23 mouse cellular contexts compared by ENCODE assay signal in the genomic region with DNA sequence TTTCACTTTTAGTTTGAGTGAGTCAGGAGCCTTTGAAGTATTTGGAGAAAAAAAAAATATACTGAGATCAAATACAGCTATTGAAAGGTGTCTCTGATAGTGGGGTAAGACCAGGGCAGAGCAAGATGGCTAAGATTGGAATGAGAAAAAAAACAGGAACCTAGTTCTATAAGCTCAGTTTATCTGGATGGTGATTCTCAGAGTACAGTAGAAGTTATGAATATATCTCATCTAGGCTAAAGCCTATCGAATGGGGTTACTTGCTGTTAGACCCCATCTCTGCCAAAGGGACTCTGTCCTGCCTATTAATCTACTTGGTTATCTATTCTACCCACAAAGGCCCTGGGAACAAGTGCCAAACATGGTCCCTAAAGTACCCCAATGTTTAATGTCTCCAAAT.
DNase-seq lines count a peak whose midpoint lies in the region; ATAC-seq and TF ChIP-seq lines count a peak whose summit lies in the region.
"Had no signal": no experiment of that assay in that cellular context is flagged by ENCODE, and none has a peak within 500 bp of the region (broad histone marks: within the 10 kb centered on the region; RNA-seq: fewer than 3 reads in every experiment).

No protein-coding gene starts in this region.

- no peaks in the 10 kb centered on the region for H3K9me3 ChIP-seq in MEL (replicated peaks; ENCODE audit: insufficient read depth, low read length)
- H3K9me3 ChIP-seq: G1E had no signal

- H3K79me2 ChIP-seq in MEL (ENCODE audit: control insufficient read depth, insufficient read depth, low read length, poor library complexity), result no peaks in the 10 kb centered on the region

- H3K27ac ChIP-seq in MEL (ENCODE audit: control insufficient read depth, low read depth, low read length), result peak overlapping the region; percentile 97

- DNase-seq in 416B (ENCODE audit: low read depth) (peak; percentile 3), MEL (ENCODE audit: low read depth, low spot score) (peak; percentile 75)
- DNase-seq in spleen, adult 12 weeks (ENCODE audit: low spot score), result no peak
- DNase-seq in lung, postnatal 25 days (ENCODE audit: low spot score), result no peak
- no peak for DNase-seq in cerebellum, adult 11-12 months
- DNase-seq: adrenal gland, adult 2 months; adrenal gland, adult 8-10 months; adrenal gland, postnatal 10 days; adrenal gland, postnatal 14 days; adrenal gland, postnatal 25 days; adrenal gland, postnatal 36 days; B cell, adult 2 months; cerebellum, adult 11 months; cerebellum, adult 18-20 months; cerebellum, adult 2 months; cerebellum, adult 8-10 months; cerebellum, adult 9-10 months had no signal

- H3K4me3 ChIP-seq in MEL (ENCODE audit: control insufficient read depth in 1 of 2, insufficient read depth in 1 of 2, low read depth in 2 of 2, low read length in 2 of 2), result peak overlapping the region; percentile 30 to 37; a peak in 3 of 4 replicates

- H3K36me3 ChIP-seq in MEL (ENCODE audit: control insufficient read depth in 1 of 2, insufficient read depth in 2 of 2, low read length in 2 of 2), result peaks cover 0 to 49% of the 10 kb centered on the region in 2 experiments; a peak in 2 of 4 replicates
- H3K36me3 ChIP-seq: G1E had no signal

- TF ChIP-seq CTCF in MEL (IDR thresholded peaks at IDR 0.05 in 2 of 3, conservative IDR thresholded peaks at IDR 0.05 in 1 of 3; ENCODE audit: control insufficient read depth in 1 of 3, insufficient read depth in 1 of 3, low read depth in 2 of 3, low read length in 3 of 3, poor library complexity in 1 of 3, severe bottlenecking in 1 of 3), result no peak

- TF ChIP-seq EP300 in MEL (IDR thresholded peaks at IDR 0.05; ENCODE audit: low read depth in 1 of 2, low read length in 2 of 2), result peak; percentile 80; a peak in 3 of 4 replicates

- no peaks in the 10 kb centered on the region for H3K27me3 ChIP-seq in MEL (ENCODE audit: control insufficient read depth in 1 of 2, insufficient read depth in 2 of 2, low read length in 2 of 2)
- H3K27me3 ChIP-seq: CH12.LX, Patski had no signal

- H3K9ac ChIP-seq in MEL (ENCODE audit: control insufficient read depth, low read depth, low read length, poor library complexity, severe bottlenecking), result peak overlapping the region; percentile 68

- peak in 1 of 2 experiments; percentile 23; a peak in 1 of 4 replicates for TF ChIP-seq POLR2A in MEL (IDR thresholded peaks at IDR 0.05; ENCODE audit: control insufficient read depth in 1 of 2, insufficient read depth in 1 of 2, low read depth in 1 of 2, low read length in 2 of 2, poor library complexity in 1 of 2)

- peaks cover 36 to 45% of the 10 kb centered on the region in 2 experiments for H3K4me1 ChIP-seq in MEL (ENCODE audit: control insufficient read depth in 1 of 2, insufficient read depth in 2 of 2, low read length in 2 of 2)

- 0 out of 2 replicates have a peak, but pooled peaks have one; percentile 21 for ATAC-seq in megakaryocyte-erythroid progenitor cell, adult 5-6 weeks (replicated peaks; ENCODE audit: low FRiP score, low TSS enrichment, poor library complexity, severe bottlenecking)
- ATAC-seq: activated CD4-positive, CD25-positive, alpha-beta regulatory T cell, adult 4 months; CD4-positive, CD25-positive, alpha-beta regulatory T cell, adult 4 months; Patski had no signal

- no peak for TF ChIP-seq RAD21 in MEL (IDR thresholded peaks at IDR 0.05; ENCODE audit: low read depth, low read length)

TF ChIP-seq in MEL, 35 proteins besides CTCF, POLR2A, EP300 and RAD21:
- peak; percentile 82 for TF ChIP-seq GATA1 (IDR thresholded peaks at IDR 0.05; ENCODE audit: low read depth, low read length)
- TF ChIP-seq SIN3A (IDR thresholded peaks at IDR 0.05; ENCODE audit: low read length), result peak; percentile 66
- peak; percentile 57; the same call in 1 of the 2 replicates for TF ChIP-seq TCF12 (IDR thresholded peaks at IDR 0.05; ENCODE audit: low read depth, low read length)
- peak; percentile 78 for TF ChIP-seq ETS1 (IDR thresholded peaks at IDR 0.05; ENCODE audit: low read depth, low read length)
- peak; percentile 94 for TF ChIP-seq ZNF384 (IDR thresholded peaks at IDR 0.05; ENCODE audit: low read depth, low read length)
- TF ChIP-seq ZKSCAN1 (IDR thresholded peaks at IDR 0.05; ENCODE audit: low read depth, low read length), result no peak
- no peak for TF ChIP-seq ZMIZ1 (IDR thresholded peaks at IDR 0.05; ENCODE audit: low read depth, low read length)
- TF ChIP-seq RCOR1 (IDR thresholded peaks at IDR 0.05; ENCODE audit: low read depth, low read length), result peak; percentile 69; the same call in 1 of the 2 replicates
- TF ChIP-seq CHD1 (IDR thresholded peaks at IDR 0.05; ENCODE audit: low read depth, low read length), result peak; percentile 26; the same call in 1 of the 2 replicates
- no peak for TF ChIP-seq NELFE (IDR thresholded peaks at IDR 0.05; ENCODE audit: low read depth, low read length)
- peak; percentile 10; the same call in 1 of the 2 replicates for TF ChIP-seq ELF1 (IDR thresholded peaks at IDR 0.05; ENCODE audit: low read depth, low read length)
- TF ChIP-seq MYB (IDR thresholded peaks at IDR 0.05; ENCODE audit: low read depth, low read length), result no peak

Comparison
In these comparisons a context has a peak if more than half of its experiments do, and no peak if none do; other contexts are left out.
1. DNase-seq: peak in 416B (single experiment) and MEL (single experiment); none in spleen, adult 12 weeks (single experiment), lung, postnatal 25 days (single experiment) and cerebellum, adult 11-12 months (single experiment).